Mouse (Mus musculus): Measurements from ENCODE around the gene Zbtb16. TPM values are rescaled to one million over a fixed set of nuclear protein-coding genes. Genes with fewer than 3 reads are reported as not detected.

Gene Zbtb16
- total and polyA plus RNA-seq, 3 experiments: 10.6 to 45.5 (median 20.0) TPM

DNA sequence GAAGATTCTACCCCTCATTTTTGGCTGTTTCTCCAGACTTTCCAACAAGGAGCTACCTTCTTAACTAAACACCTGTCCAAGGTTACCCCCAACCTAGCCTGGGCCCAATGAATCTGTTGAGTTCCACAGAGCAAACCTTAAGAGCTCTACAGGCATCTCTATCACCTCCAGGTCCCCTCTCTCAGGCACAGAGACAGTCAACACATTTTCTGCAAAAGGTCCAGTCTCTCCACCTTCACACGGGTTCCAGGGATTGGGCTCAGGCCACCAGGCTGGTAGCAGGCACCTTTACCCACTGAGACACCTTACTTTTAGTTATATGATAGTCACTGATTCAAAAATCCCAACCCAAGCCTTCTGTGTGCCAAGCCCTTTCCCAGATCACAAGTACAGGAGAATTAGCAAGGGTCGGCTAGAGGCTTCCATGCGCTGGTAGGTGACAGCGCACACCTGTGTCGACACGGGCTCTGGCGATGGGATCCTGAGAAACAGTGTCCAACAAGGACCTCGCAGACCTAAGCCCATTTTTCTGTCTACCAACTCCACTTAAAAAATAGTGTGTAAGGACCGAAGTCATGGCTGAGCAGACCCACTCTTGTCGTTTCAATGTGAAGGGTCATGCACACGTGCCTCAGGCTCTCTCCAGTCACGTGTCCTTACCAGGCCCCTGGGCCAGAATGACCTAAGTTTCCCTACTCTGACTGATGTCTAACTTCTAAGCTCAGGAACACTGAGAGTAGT, 101.1 kb downstream of the Zbtb16 start:
- Histone ChIP-seq H3K36me3 (replicated peaks) (peaks cover 75% of the 10 kb centered on the region), H3K27me3 (ENCODE audit: insufficient read depth, low read length) (no peaks in the 10 kb centered on the region; the same call in 1 of the 2 replicates), H3K4me3 (ENCODE audit: low read depth, low read length) (no peak overlapping the region), H3K9me3 (replicated peaks) (no peaks in the 10 kb centered on the region), H3K4me1 (ENCODE audit: insufficient read depth, low read depth, low read length) (peaks cover 69% of the 10 kb centered on the region)
- ATAC-seq (ENCODE audit: extremely low read depth, insufficient number of reproducible peaks, low FRiP score, poor library complexity, severe bottlenecking) (no peak), DNase-seq (ENCODE audit: low spot score) (no peak)
- TF ChIP-seq GATA1 (IDR thresholded peaks at IDR 0.05; ENCODE audit: borderline replicate concordance, low read length): no peak
- TF ChIP-seq GATA2 (IDR thresholded peaks at IDR 0.05; ENCODE audit: borderline replicate concordance, low read depth, low read length): no peak
- no peak for TF ChIP-seq TAL1 (conservative IDR thresholded peaks at IDR 0.05; ENCODE audit: low read depth, low read length)
- TF ChIP-seq CTCF (IDR thresholded peaks at IDR 0.05; ENCODE audit: low read depth, low read length): no peak
- no peak for TF ChIP-seq POLR2AphosphoS5 (IDR thresholded peaks at IDR 0.05; ENCODE audit: insufficient replicate concordance, low read depth, low read length)

- no peaks in the 10 kb centered on the region for H3K9me3 ChIP-seq (replicated peaks)
- no peak for DNase-seq (ENCODE audit: low spot score)
- TF ChIP-seq CTCF (IDR thresholded peaks at IDR 0.05; ENCODE audit: low read depth, low read length) (no peak), GATA2 (IDR thresholded peaks at IDR 0.05; ENCODE audit: borderline replicate concordance, low read depth, low read length) (no peak), POLR2AphosphoS5 (IDR thresholded peaks at IDR 0.05; ENCODE audit: insufficient replicate concordance, low read depth, low read length) (no peak), TAL1 (conservative IDR thresholded peaks at IDR 0.05; ENCODE audit: low read depth, low read length) (no peak), GATA1 (IDR thresholded peaks at IDR 0.05; ENCODE audit: borderline replicate concordance, low read length) (no peak)
- H3K4me3 ChIP-seq (ENCODE audit: low read depth, low read length): no peak overlapping the region
- ATAC-seq (ENCODE audit: extremely low read depth, insufficient number of reproducible peaks, low FRiP score, poor library complexity, severe bottlenecking): no peak
- peaks cover 79% of the 10 kb centered on the region for H3K36me3 ChIP-seq (replicated peaks)
- H3K4me1 ChIP-seq (ENCODE audit: insufficient read depth, low read depth, low read length): peaks cover 68% of the 10 kb centered on the region
- no peaks in the 10 kb centered on the region; the same call in 1 of the 2 replicates for H3K27me3 ChIP-seq (ENCODE audit: insufficient read depth, low read length)
Observed at GRCm38 (mm10) chr9:48733817-48734544, 102.0 kb downstream of the Zbtb16 start.

DNA sequence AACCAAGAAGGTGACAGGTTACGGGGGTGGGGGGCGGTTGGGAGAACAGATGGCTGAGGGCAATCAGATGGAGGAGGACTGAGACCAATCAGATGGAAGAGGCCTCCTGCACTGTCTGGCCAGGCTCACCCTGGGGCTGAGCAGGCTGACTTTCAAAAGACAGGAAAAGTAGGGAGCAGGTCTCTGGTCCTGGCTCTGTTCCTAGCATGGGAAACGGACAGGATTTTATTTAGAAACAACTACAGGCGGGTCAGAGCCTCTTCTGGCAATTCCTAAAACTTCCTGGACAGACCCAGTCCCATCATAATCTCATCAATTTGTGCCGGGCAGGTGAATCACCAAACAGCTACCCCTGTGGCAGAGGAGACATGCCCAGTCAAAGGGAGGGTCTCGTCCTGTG, 102.9 kb downstream of the Zbtb16 start:
- ATAC-seq (ENCODE audit: extremely low read depth, insufficient number of reproducible peaks, low FRiP score, poor library complexity, severe bottlenecking) (no peak), DNase-seq (ENCODE audit: low spot score) (no peak)
- Histone ChIP-seq H3K9me3 (replicated peaks) (no peaks in the 10 kb centered on the region), H3K4me3 (ENCODE audit: low read depth, low read length) (no peak overlapping the region), H3K27me3 (ENCODE audit: insufficient read depth, low read length) (no peaks in the 10 kb centered on the region; the same call in 1 of the 2 replicates), H3K36me3 (replicated peaks) (peaks cover 77% of the 10 kb centered on the region), H3K4me1 (ENCODE audit: insufficient read depth, low read depth, low read length) (peaks cover 64% of the 10 kb centered on the region)
- TF ChIP-seq POLR2AphosphoS5 (IDR thresholded peaks at IDR 0.05; ENCODE audit: insufficient replicate concordance, low read depth, low read length): no peak
- no peak for TF ChIP-seq CTCF (IDR thresholded peaks at IDR 0.05; ENCODE audit: low read depth, low read length)
- TF ChIP-seq GATA1 (IDR thresholded peaks at IDR 0.05; ENCODE audit: borderline replicate concordance, low read length): no peak
- no peak for TF ChIP-seq GATA2 (IDR thresholded peaks at IDR 0.05; ENCODE audit: borderline replicate concordance, low read depth, low read length)
- no peak for TF ChIP-seq TAL1 (conservative IDR thresholded peaks at IDR 0.05; ENCODE audit: low read depth, low read length)

DNA sequence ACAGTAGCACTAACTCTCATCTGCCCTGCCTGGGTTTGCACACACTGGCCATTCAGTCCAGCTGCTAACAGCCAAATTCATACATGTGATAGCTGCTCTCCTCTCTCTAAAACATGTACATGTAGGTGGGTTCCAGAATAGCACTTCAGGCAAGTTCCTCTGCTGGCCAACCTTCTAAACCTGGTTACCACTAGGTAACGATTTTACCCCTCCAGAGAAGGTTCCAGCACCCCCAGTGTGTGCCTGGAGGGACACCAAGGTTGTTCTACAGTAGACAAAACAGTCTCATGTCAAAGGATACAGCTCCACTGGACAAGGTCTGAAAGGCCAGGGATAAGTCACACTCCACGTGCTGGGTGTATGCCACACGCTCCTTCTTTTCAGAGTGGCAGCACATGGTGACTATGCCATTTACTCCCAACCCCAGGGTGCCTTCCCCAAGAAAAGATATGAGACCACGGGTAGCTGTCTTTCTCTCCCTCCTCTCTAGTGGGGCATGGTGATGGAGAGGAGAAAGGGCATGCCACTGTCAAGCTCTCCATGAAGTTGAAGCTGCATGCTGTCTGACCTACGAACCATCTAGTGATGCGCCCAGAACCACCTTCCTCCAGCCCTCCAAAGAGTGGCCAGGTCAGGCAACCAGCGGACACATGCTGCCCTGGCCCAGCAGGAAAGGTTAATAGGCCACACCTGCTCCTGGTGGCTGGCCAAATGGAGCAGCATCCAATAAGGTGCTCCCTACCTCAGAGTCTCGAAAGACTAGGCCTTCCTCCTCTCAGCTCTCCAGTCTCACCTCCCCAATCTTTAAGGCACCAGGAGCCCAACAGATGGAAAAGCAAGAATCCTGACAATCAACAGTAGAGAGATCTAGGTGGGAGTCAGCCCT, 104.1 kb downstream of the Zbtb16 start:
- H3K4me1 ChIP-seq (ENCODE audit: insufficient read depth, low read depth, low read length): peaks cover 70% of the 10 kb centered on the region
- H3K36me3 ChIP-seq (replicated peaks): peaks cover 80% of the 10 kb centered on the region
- peaks cover 4% of the 10 kb centered on the region; the same call in 1 of the 2 replicates for H3K27me3 ChIP-seq (ENCODE audit: insufficient read depth, low read length)
- DNase-seq (ENCODE audit: low spot score) (no peak), ATAC-seq (ENCODE audit: extremely low read depth, insufficient number of reproducible peaks, low FRiP score, poor library complexity, severe bottlenecking) (no peak)
- no peaks in the 10 kb centered on the region for H3K9me3 ChIP-seq (replicated peaks)
- TF ChIP-seq POLR2AphosphoS5 (IDR thresholded peaks at IDR 0.05; ENCODE audit: insufficient replicate concordance, low read depth, low read length) (no peak), TAL1 (conservative IDR thresholded peaks at IDR 0.05; ENCODE audit: low read depth, low read length) (no peak), GATA1 (IDR thresholded peaks at IDR 0.05; ENCODE audit: borderline replicate concordance, low read length) (no peak), GATA2 (IDR thresholded peaks at IDR 0.05; ENCODE audit: borderline replicate concordance, low read depth, low read length) (no peak), CTCF (IDR thresholded peaks at IDR 0.05; ENCODE audit: low read depth, low read length) (no peak)
- no peak overlapping the region for H3K4me3 ChIP-seq (ENCODE audit: low read depth, low read length)

DNA sequence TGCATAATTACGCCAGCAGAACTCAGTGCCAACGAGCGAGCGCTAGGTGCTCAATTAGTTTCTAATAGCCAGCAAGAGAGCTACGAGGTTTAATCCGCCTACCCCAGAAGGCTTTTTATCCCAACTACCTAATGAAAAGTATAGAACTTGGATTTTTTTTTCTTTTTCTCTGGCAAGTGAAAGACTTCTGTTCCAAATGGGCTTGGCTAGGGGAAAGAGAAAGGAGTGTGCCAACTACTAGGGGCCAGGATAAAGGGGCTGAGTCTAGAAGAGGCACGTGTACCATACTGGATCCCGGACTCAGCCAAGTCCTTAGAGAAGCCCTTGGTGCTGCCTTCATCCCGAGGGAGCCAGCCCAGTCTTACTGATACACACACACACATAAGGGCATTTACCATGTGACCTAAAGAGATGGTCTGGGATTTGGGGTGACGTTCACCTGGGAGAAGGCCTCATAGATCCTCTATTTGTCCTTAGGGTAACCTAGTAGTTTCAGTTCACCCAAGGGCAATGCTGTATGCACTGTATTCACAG, 105.5 kb downstream of the Zbtb16 start:
- Histone ChIP-seq H3K4me3 (ENCODE audit: low read depth, low read length) (no peak overlapping the region), H3K36me3 (replicated peaks) (peaks cover 78% of the 10 kb centered on the region), H3K4me1 (ENCODE audit: insufficient read depth, low read depth, low read length) (peaks cover 72% of the 10 kb centered on the region), H3K27me3 (ENCODE audit: insufficient read depth, low read length) (peaks cover 4% of the 10 kb centered on the region; the same call in 1 of the 2 replicates), H3K9me3 (replicated peaks) (no peaks in the 10 kb centered on the region)
- no peak for TF ChIP-seq GATA1 (IDR thresholded peaks at IDR 0.05; ENCODE audit: borderline replicate concordance, low read length)
- no peak for TF ChIP-seq POLR2AphosphoS5 (IDR thresholded peaks at IDR 0.05; ENCODE audit: insufficient replicate concordance, low read depth, low read length)
- TF ChIP-seq CTCF (IDR thresholded peaks at IDR 0.05; ENCODE audit: low read depth, low read length): no peak
- TF ChIP-seq TAL1 (conservative IDR thresholded peaks at IDR 0.05; ENCODE audit: low read depth, low read length): no peak
- TF ChIP-seq GATA2 (IDR thresholded peaks at IDR 0.05; ENCODE audit: borderline replicate concordance, low read depth, low read length): no peak
- DNase-seq (ENCODE audit: low spot score) (no peak), ATAC-seq (ENCODE audit: extremely low read depth, insufficient number of reproducible peaks, low FRiP score, poor library complexity, severe bottlenecking) (no peak)
